Mouse (Mus musculus): Measurements from ENCODE around the gene Pcif1.
A peak's percentile ranks its signal among the peaks of the same experiment; 100 is the strongest.

- peak; percentile 34; the same call in 1 of the 2 replicates for TF ChIP-seq CTCF (IDR thresholded peaks at IDR 0.05; ENCODE audit: low read depth, low read length)
- TF ChIP-seq POLR2AphosphoS5 (IDR thresholded peaks at IDR 0.05; ENCODE audit: insufficient replicate concordance, low read depth, low read length), result no peak
- TF ChIP-seq GATA1 (IDR thresholded peaks at IDR 0.05; ENCODE audit: borderline replicate concordance, low read length), result no peak
- TF ChIP-seq GATA2 (IDR thresholded peaks at IDR 0.05; ENCODE audit: borderline replicate concordance, low read depth, low read length), result no peak
- no peak for TF ChIP-seq TAL1 (conservative IDR thresholded peaks at IDR 0.05; ENCODE audit: low read depth, low read length)
Measured at GRCm38 (mm10) chr2:164906071-164906470, 27.0 kb downstream of the Pcif1 start.

All from G1E (cell line).